Mouse (Mus musculus) forebrain, embryonic 16.5 days (tissue): ENCODE data around the gene Nefh. TPM values are rescaled to one million over a fixed set of nuclear protein-coding genes. Genes with fewer than 3 reads are reported as not detected.
A peak's percentile ranks its signal among the peaks of the same experiment; 100 is the strongest.

Source experiments
- ATAC-seq: fragments of 200-750 bp; cut with Nextera tagmentation; 2 replicates; pipeline ENCODE4 v1.8.0; 2017; ENCODE audit warnings: mild to moderate bottlenecking, moderate library complexity
- H3K27ac ChIP-seq: fragments of 300-500 bp; sonication (generic); 2 replicates; pipeline ENCODE4 v1.5.1; 2014; ENCODE audit warnings: low read length, control low read depth
- H3K27me3 ChIP-seq: fragments of 300-500 bp; sonication (generic); replicated peaks from 2 replicates; pipeline ENCODE4 v1.6.1; 2014; ENCODE audit warnings: low read length; ENCODE audit not compliant: control insufficient read depth, insufficient read depth
- H3K36me3 ChIP-seq: fragments of 300-500 bp; sonication (generic); 2 replicates; pipeline ENCODE4 v1.6.1; 2014; ENCODE audit not compliant: control insufficient read depth, insufficient read depth
- H3K4me1 ChIP-seq: fragments of 300-500 bp; sonication (generic); replicated peaks from 2 replicates; pipeline ENCODE4 v1.6.1; 2014; ENCODE audit warnings: low read length; ENCODE audit not compliant: control insufficient read depth, insufficient read depth
- H3K4me2 ChIP-seq: fragments of 300-500 bp; sonication (generic); 2 replicates; pipeline ENCODE4 v1.6.1; 2014; ENCODE audit warnings: mild to moderate bottlenecking, low read length, control low read depth
- H3K4me3 ChIP-seq: fragments of 300-500 bp; sonication (generic); replicated peaks from 2 replicates; pipeline ENCODE4 v1.5.1; 2014; ENCODE audit warnings: mild to moderate bottlenecking, low read length, control low read depth
- H3K9ac ChIP-seq: fragments of 300-500 bp; sonication (generic); replicated peaks from 2 replicates; pipeline ENCODE4 v1.6.1; 2014; ENCODE audit warnings: low read depth, low read length, control low read depth
- H3K9me3 ChIP-seq: fragments of 300-500 bp; sonication (generic); 2 replicates; pipeline ENCODE4 v1.6.1; 2016; ENCODE audit warnings: low read length; ENCODE audit not compliant: control insufficient read depth
- WGBS: fragments of 180-500 bp; shearing (Covaris S2); extraction: QIAGEN DNeasy Blood & Tissue Kit; methylation state at CpG from one replicate; pipeline ENCODE4 v1.1.7; 2014; 5-methylcytosine and 5-hydroxymethylcytosine counted together
- polyA plus RNA-seq: library from polyadenylated mRNA; unstranded; fragments of >200 nt; fragmentation: Nextera tagmentation; extraction: Ambion mirVana; gene quantifications from 2 replicates; pipeline ENCODE4 v1.2.1, GENCODE M21; 2015

The Nefh gene
- polyA plus RNA-seq: 0.94 and 1.1 TPM in 2 replicates

DNA sequence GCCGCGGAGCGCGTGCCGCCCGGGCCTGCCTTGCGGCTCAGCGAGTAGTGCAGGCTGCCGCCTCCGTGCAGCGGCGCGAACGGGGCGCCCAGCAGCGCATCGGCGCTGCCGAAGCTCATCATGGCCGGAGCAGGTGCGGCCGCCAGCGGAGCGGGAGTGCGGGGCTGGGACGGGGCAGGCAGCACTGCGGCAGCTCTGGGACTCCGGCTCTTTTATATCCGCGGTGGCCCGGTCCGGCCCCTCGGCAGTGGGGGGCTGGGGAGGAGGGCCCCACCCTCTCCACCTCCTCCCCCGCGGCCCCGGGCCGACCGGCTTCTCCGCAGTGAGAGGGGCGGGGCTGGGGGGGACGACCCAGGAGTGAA is at the start of gene Nefh:
Nefh (minus strand) TSS at position 252 of the 362 bp plus-strand sequence.
- Histone ChIP-seq H3K4me2 (peak within 1 kb of the TSS; percentile 73), H3K36me3 (no peaks in the 10 kb centered on the region), H3K4me3 (peak within 1 kb of the TSS; percentile 65), H3K4me1 (peaks cover 27% of the 10 kb centered on the region), H3K9me3 (no peaks in the 10 kb centered on the region), H3K27ac (peak within 1 kb of the TSS; percentile 83), H3K9ac (peak within 1 kb of the TSS; percentile 74), H3K27me3 (peaks cover 64% of the 10 kb centered on the region)
- peak; percentile 32 for ATAC-seq
- under 1% methylated on average over 40 of the region's 41 CpGs for WGBS

DNA sequence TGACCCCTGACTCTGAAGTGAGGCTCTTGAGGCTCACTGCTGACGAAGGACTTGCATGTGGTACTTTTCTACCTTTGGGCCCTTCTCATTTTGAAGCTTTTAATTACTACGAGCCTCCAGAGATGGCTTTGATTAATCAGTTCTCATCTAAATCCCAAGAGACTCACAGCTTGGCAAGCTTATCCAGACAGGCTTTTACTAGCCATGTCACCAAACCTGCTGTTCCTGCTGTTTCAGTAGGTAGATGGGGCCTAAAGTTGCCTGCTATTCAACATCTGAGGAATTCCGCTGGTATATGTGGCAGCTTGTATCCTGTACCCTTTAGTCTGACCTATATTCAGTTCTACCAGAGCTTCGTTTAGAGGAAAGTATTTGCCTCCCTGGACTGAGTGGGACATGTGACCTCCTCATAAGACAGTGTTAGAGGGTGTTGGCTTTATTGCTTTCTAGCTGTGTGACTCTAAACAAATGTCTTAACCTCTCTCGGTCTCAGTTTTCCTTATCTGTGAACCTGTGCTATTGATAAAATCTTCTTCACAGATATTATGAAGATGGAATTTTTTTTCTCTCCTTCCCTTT is 48.8 kb upstream of the Nefh start:
- Histone ChIP-seq H3K4me1 (0 out of 2 replicates have a peak, but pooled peaks cover 3% of the 10 kb centered on the region), H3K9me3 (no peaks in the 10 kb centered on the region), H3K9ac (no peak overlapping the region), H3K27ac (no peak overlapping the region), H3K4me2 (no peak overlapping the region), H3K4me3 (no peak overlapping the region), H3K36me3 (no peaks in the 10 kb centered on the region; the same call in 1 of the 2 replicates), H3K27me3 (no peaks in the 10 kb centered on the region)
- WGBS: 87% methylated on average over 5 of the region's 5 CpGs
- no peak for ATAC-seq

DNA sequence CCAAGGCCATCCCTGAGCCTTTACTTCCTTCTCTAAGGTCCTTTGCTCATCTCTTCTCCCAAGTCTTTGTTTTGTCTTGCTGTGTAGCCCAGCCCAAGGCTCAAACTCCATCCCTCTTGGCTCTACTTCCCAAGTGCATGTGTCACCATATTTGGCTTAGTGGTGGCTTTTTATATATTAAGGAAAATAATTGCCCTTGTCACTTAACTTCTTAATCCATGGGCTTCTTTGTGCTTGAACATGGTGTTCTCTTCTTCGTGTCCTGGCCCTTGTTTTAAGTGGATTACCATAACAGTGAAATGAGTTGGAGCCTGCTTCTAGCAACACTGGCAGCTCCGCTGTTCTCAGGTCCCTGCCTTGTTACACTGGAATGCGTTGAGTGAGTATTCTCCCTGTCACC is 47.8 kb upstream of the Nefh start:
- H3K27me3 ChIP-seq: no peaks in the 10 kb centered on the region
- H3K4me1 ChIP-seq: no peaks in the 10 kb centered on the region
- no peak overlapping the region for H3K4me3 ChIP-seq
- H3K4me2 ChIP-seq: no peak overlapping the region
- H3K27ac ChIP-seq: no peak overlapping the region
- H3K9me3 ChIP-seq: no peaks in the 10 kb centered on the region
- 85% methylated on average over 3 of the region's 3 CpGs for WGBS
- ATAC-seq: no peak
- no peaks in the 10 kb centered on the region; the same call in 1 of the 2 replicates for H3K36me3 ChIP-seq
- no peak overlapping the region for H3K9ac ChIP-seq

GRCm38 (mm10) chr11:4992471-4992870 is 44.6 kb upstream of the Nefh start:
- ATAC-seq: no peak
- Histone ChIP-seq H3K9ac (no peak overlapping the region), H3K4me1 (peaks cover 5% of the 10 kb centered on the region), H3K27ac (no peak overlapping the region), H3K9me3 (no peaks in the 10 kb centered on the region), H3K4me3 (no peak overlapping the region), H3K4me2 (no peak overlapping the region), H3K36me3 (no peaks in the 10 kb centered on the region; the same call in 1 of the 2 replicates), H3K27me3 (no peaks in the 10 kb centered on the region)
- WGBS: 95% methylated on average over 2 of the region's 2 CpGs

GRCm38 (mm10) chr11:4989187-4989586 is 41.3 kb upstream of the Nefh start:
- Histone ChIP-seq H3K4me2 (no peak overlapping the region), H3K27me3 (no peaks in the 10 kb centered on the region), H3K4me1 (peaks cover 13% of the 10 kb centered on the region), H3K9me3 (no peaks in the 10 kb centered on the region), H3K27ac (no peak overlapping the region), H3K4me3 (no peak overlapping the region), H3K9ac (no peak overlapping the region), H3K36me3 (no peaks in the 10 kb centered on the region)
- ATAC-seq: no peak
- WGBS: 85% methylated on average over 3 of the region's 3 CpGs

- H3K27ac ChIP-seq: no peak overlapping the region
- H3K4me1 ChIP-seq: peaks cover 15% of the 10 kb centered on the region
- H3K4me2 ChIP-seq: peak overlapping the region; percentile 73
- no peaks in the 10 kb centered on the region for H3K9me3 ChIP-seq
- peak overlapping the region; percentile 74 for H3K9ac ChIP-seq
- H3K27me3 ChIP-seq: no peaks in the 10 kb centered on the region
- H3K4me3 ChIP-seq: peak overlapping the region; percentile 73
- no peaks in the 10 kb centered on the region for H3K36me3 ChIP-seq
- no peak for ATAC-seq
- 61% methylated on average over 11 of the region's 11 CpGs for WGBS
Observed at GRCm38 (mm10) chr11:4987487-4987852, 39.6 kb upstream of the Nefh start.

- Histone ChIP-seq H3K4me1 (peaks cover 15% of the 10 kb centered on the region), H3K9me3 (no peaks in the 10 kb centered on the region), H3K4me3 (peak within 1 kb of the TSS; percentile 73), H3K27ac (peak within 1 kb of the TSS; percentile 28; the same call in 1 of the 2 replicates), H3K4me2 (peak within 1 kb of the TSS; percentile 73), H3K36me3 (no peaks in the 10 kb centered on the region), H3K27me3 (no peaks in the 10 kb centered on the region), H3K9ac (peak within 1 kb of the TSS; percentile 74)
- WGBS: under 1% methylated on average over 61 of the region's 62 CpGs
- ATAC-seq: peak; percentile 91
Observed at GRCm38 (mm10) chr11:4986695-4987486, 39.0 kb upstream of the Nefh start, which contains the start of gene Ap1b1. TSS of gene Ap1b1 (plus strand) at chr11:4986824.

DNA sequence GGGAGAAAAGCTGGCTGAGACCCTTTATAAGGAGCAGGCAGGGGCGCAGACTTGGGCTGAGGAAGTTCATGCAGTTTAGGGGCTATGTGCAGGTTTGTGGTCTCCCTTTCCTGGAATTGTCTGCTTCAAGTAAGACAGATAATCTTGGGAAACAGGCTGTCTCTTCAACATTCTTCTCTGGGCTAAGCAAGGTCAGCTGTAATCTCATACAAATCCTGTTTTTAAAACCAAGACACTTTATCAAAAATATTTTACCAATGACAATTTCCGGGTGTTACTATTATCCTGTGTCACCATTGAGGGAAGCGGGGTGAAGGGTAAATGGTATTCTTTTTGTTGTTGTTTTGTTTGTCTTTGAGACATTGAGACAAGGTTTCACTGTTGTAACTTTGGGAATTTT is 36.9 kb upstream of the Nefh start:
- H3K9ac ChIP-seq: no peak overlapping the region
- H3K4me1 ChIP-seq: peaks cover 15% of the 10 kb centered on the region
- H3K4me3 ChIP-seq: no peak overlapping the region
- no peaks in the 10 kb centered on the region for H3K9me3 ChIP-seq
- H3K27ac ChIP-seq: no peak overlapping the region
- H3K36me3 ChIP-seq: no peaks in the 10 kb centered on the region
- 86% methylated on average over 3 of the region's 3 CpGs for WGBS
- no peak overlapping the region for H3K4me2 ChIP-seq
- no peak for ATAC-seq
- H3K27me3 ChIP-seq: no peaks in the 10 kb centered on the region

DNA sequence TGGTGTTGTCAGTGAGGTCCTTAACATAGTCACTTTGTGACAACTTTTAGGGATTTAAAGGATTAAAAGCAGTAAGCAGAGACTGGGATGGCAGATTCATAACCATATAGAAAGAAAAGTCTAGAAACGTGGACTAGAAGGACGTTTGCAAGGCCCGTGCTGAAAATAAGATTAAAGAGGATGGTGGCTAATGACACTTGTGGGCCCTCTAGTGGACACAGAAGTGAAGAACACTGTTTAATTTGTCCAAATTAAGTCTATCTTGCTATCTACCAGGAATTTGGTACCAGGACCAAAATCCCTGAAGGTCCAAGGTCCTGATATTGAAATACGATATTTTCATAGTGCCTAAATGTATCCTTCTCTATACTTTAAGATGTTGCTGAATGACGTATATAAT is 36.4 kb upstream of the Nefh start:
- no peak for ATAC-seq

More for the DNA sequence above, 36.4 kb upstream of the Nefh start:
- no peak overlapping the region for H3K4me2 ChIP-seq
- no peak overlapping the region for H3K4me3 ChIP-seq
- H3K27ac ChIP-seq: no peak overlapping the region
- no peaks in the 10 kb centered on the region for H3K27me3 ChIP-seq
- H3K9me3 ChIP-seq: no peaks in the 10 kb centered on the region
- H3K36me3 ChIP-seq: no peaks in the 10 kb centered on the region
- H3K4me1 ChIP-seq: peaks cover 15% of the 10 kb centered on the region
- H3K9ac ChIP-seq: no peak overlapping the region
- 4% methylated on average over 5 of the region's 5 CpGs for WGBS
